Mouse (Mus musculus): ENCODE data around the gene Snf8.

Gene Snf8

GRCm38 (mm10) chr11:96028130-96028529 lies 6.6 kb upstream of the Snf8 start:
- no peak for DNase-seq (ENCODE audit: low spot score)

DNA sequence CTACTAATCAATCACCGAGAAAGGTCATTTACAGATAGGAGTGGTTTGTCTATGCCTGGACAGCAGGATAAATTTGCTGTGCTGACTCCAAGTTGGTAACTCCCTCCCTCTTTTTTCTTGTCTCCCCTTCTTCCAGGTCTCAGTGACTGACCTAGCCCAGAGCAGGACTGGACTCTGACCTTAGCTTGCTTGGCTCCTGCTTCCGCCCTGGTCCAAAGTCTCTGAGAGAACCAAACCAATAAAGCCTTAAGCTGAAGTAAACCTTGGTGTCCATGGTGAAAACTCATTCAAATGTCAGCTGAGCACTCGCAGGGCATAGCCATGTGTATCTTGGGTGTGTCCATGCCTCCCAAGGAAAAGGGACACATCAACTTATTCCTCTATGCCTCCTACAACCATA lies 4.1 kb upstream of the Snf8 start:
- no peak for DNase-seq (ENCODE audit: low spot score)

DNA sequence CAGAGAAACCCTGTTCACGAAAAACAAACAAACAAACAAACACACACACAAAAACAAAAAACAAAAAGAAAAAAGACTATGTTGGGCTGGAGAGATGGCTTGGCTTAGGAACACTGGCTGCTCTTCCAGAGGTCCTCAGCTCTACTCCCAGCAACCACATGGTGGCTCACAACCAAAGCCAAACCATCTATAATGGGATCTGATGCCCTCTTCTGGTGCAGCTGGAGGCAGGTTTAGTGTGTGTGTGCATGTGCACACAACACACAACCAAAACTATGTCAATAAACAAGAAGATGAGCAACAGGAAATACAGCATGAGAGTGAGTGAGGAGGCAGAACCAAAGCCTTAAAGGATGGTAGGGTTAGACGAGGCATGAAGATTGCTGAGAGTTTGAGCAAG lies 3.0 kb upstream of the Snf8 start:
- no peak for DNase-seq (ENCODE audit: low spot score)

DNA sequence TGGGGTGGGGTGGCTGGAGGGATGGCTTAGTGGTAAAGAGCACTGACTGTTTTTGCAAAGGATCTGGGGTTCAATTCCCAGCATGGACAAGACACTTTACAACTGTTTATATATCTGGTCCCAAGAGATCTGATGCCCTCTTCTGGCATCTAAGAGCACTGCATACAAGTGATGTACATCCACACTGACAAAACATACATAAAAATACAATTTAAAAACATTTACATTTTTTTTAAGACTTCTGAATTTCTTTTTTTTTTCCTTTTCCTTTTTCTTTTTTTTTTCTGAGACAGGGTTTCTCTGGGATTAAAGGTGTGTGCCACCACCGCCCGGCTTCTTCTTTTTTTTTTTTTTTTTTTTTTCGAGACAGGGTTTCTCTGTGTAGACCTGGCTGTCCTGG lies 1.4 kb upstream of the Snf8 start:
- no peak for DNase-seq (ENCODE audit: low spot score)

- no peak for DNase-seq (ENCODE audit: low spot score)
Measured at GRCm38 (mm10) chr11:96034116-96034515, 569 bp upstream of the Snf8 start.

DNA sequence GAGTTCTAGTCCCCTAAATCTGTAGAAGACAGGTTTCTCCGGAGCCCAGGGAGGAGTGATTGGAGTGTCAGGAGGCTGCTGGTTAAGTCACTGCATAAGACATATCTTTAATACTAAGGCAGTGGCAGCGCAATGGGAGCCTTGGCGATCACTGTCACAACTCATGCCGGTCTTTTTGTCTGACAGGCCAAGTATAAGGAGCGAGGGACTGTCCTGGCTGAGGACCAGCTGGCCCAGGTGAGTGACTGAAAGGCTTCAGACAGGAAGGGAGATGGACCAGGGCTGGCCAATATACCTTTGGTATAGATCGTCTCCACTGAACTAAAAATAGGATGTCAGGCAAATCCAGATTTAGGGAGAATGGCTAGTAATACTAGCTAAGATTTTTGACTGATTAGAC lies 448 bp downstream of the Snf8 start:
- no peak for DNase-seq (ENCODE audit: low spot score)

DNA sequence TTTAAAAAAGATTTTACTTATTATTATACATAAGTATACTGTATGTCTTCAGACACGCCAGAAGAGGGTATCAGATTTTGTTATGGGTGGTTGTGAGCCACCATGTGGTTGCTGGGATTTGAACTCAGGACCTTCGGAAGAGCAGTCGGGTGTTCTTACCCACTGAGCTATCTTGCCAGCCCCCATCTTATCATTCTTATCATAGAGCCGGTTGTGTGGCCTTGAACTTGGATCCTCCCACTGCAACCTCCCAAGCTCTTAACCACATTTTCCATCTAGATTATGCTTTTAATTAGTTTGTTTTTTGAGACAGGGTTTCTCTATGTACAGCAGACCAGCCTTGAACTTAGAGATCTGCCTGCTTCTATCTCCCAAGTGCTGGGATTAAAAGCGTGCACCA lies 2.8 kb downstream of the Snf8 start:
- DNase-seq (ENCODE audit: low spot score): no peak

DNA sequence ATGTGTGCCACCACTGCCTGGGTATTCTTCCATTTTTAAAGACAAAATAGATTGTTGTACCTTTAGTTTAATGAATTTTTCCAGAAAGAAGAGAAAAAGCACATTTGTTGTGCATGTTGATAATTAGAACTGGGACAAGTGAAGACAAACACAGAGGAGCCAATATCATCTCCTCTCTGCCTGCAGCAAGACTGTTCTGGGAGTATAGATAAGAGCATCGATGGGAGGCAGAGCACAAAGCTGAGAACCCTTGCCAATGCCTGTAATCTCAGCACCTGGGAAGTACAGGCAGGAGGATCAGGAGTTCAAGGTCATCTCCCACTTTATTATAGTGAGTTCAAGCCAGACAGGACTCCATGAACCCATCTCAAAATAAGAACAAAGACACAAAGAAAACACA lies 3.9 kb downstream of the Snf8 start:
- DNase-seq (ENCODE audit: low spot score): no peak

GRCm38 (mm10) chr11:96044803-96045567 lies 10.3 kb downstream of the Snf8 start:
- no peak for DNase-seq (ENCODE audit: low spot score)

GRCm38 (mm10) chr11:96046028-96046427 lies 11.3 kb downstream of the Snf8 start:
- DNase-seq (ENCODE audit: low spot score): no peak

GRCm38 (mm10) chr11:96046793-96047192 lies 12.1 kb downstream of the Snf8 start:
- DNase-seq (ENCODE audit: low spot score): no peak

DNA sequence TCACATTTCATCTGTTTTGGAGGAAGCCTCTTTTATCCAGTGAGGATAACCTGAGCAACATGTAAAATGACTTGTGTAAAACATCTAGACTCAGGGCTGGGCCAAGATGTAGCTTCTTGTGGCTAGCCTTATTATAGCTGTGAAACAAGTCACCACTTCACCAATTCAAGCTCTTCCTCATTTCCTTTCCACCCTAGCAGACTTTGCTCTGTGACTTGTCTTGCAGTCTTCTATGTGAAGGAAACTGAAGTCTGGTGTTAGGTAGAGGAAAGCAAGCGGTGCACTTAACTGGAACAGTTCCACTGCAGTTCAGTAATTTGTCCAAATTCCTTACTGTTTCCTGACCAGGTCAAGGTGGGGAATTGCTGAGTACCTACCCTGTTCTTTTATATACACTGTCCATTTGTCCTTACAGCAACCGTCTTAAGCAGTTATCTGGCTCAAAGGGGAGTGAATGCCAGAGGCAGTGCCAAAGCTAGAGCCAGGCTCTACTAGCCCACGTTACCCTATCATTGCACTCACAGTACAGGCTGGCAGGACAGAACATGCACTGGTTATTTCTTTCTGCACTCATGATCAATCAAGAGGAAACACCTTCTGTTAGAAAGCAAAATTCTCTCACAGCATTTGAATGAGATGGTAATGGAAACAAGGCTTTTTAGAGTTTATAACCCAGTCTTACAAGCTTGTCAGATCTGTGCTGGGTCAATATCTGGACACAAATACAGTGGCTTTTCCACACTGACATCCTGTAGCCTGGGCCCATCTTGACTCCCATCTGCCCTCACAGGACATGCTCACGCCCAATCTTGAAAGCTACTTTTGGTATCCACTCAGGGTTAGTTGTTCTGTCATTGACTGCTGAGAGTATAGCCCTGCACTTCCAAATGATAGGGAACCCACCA lies 13.0 kb downstream of the Snf8 start:
- DNase-seq (ENCODE audit: low spot score): no peak

- no peak for DNase-seq (ENCODE audit: low spot score)
Measured at GRCm38 (mm10) chr11:96049939-96050338, 15.3 kb downstream of the Snf8 start.

- no peak for DNase-seq (ENCODE audit: low spot score)
Measured at GRCm38 (mm10) chr11:96050854-96051253, 16.2 kb downstream of the Snf8 start.

GRCm38 (mm10) chr11:96058309-96058708 lies 23.6 kb downstream of the Snf8 start:
- no peak for DNase-seq (ENCODE audit: low spot score)

DNA sequence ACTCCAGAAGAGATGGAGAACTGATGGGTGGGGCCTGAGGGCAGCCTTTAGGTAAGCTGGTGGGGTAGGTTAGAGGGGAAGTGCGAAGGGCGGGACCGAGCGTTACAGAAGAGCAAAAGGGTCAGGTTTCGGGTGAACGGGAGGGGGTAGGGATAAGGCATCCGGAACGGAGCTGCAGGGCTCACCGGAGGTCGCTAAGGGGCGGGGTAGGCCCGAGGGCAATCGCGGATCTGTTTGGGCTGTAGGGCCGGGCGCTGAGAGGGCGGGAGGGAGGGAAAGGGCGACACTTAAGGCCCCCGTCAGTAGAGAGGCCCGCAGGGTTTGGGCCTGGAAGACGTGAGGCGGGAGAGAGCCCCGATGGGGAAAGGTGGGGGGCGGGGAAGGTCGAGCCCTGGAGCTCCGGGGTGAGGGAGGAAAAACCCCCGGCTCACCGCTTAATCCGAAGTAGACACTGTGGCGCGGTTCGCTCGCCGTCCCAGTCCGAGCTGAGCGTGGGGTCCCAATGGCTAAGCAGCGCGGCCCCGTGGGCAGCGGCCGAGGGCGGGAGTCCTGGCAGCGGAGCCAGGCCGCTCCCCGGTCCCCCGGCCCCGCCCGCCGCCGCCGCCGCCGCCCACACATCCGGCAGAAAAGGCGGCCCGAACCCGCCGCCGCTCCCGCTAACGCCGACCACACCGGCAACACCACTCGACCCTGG lies 30.0 kb downstream of the Snf8 start:
- peak; percentile 30 for DNase-seq (ENCODE audit: low spot score)

- DNase-seq (ENCODE audit: low spot score): peak; percentile 97
Measured at GRCm38 (mm10) chr11:96065215-96065911, 30.7 kb downstream of the Snf8 start, which contains the start of gene Ube2z. Gene Ube2z (minus strand): TSS chr11:96065388.

- DNase-seq (ENCODE audit: low spot score): no peak
Measured at GRCm38 (mm10) chr11:96068231-96068630, 33.5 kb downstream of the Snf8 start.

GRCm38 (mm10) chr11:96070353-96070752 lies 35.7 kb downstream of the Snf8 start:
- no peak for DNase-seq (ENCODE audit: low spot score)

DNA sequence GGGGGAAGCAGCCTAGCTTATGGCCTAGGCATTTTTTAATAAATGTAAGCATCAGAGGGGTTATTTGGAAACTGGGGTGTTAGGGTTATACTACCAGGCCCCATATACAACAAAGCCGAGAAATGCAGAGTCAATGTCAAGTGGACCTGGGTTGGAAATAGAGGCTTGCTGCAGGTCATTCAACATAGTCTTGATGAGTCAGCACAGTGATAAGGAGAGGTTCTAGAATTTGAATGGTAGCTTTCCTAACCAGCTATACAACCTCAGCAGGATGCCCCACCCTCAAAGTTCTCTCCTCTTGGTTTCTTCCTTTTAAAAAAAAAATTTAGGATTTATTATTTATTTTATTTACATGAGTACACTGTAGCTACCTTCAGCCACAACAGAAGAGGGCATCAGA lies 36.3 kb downstream of the Snf8 start:
- DNase-seq (ENCODE audit: low spot score): no peak

DNA sequence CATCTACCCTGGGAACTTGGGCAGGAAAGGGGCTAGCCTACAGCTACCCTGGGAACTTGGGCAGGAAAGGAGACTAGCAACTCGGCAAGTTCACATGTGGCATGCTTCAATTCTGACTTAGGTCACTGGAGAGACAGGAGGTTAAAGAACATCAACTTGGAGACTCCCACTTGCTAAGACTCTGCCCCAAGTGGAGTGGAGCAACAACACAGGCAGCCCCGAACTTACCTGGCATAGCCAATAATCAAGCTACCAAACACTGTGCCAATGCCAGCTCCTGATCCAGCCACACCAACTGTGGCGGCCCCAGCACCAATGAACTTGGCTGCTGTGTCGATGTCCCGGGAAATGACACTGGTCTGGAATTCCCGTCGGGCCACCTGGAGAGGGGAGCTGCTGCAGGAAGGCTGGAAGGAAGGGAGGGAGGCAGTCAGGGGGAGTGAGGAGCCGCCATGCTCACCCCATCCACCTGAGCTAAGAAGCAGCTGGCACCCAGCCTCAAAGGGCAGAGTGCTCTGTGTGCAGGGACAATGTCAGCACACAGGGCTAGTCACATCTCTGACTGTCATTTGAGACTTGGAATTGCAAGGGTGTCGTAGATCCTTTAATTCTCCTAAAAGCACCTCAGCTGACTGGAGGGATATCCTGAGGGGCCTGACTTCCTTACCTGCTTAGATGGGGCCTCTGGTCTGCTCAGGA lies 38.8 kb downstream of the Snf8 start:
- no peak for DNase-seq (ENCODE audit: low spot score)
